In genomic region chr14:8641650-8642279, GRCm38 (mm10) we compare ENCODE assay signal across 11 mouse cellular contexts. TPM values are rescaled to one million over a fixed set of nuclear protein-coding genes. Genes with fewer than 3 reads are reported as not detected.
DNase-seq lines count a peak whose midpoint lies in the region; ATAC-seq and TF ChIP-seq lines count a peak whose summit lies in the region.
"Had no signal": no experiment of that assay in that cellular context is flagged by ENCODE, and none has a peak within 500 bp of the region (broad histone marks: within the 10 kb centered on the region; RNA-seq: fewer than 3 reads in every experiment).

No protein-coding gene starts in this region.

- H3K4me1 ChIP-seq in heart, embryonic 16.5 days (ENCODE audit: control insufficient read depth, insufficient read depth, low read length), result no peaks in the 10 kb centered on the region
- H3K4me1 ChIP-seq in kidney, embryonic 14.5 days (ENCODE audit: control insufficient read depth, insufficient read depth, low read length), result no peaks in the 10 kb centered on the region
- H3K4me1 ChIP-seq: liver, embryonic 15.5 days had no signal

- DNase-seq in heart, postnatal 4 days, result no peak
- peak; percentile 49 for DNase-seq in naive thymus-derived CD4-positive, alpha-beta T cell, adult 2 months (ENCODE audit: low read depth)
- no peak for DNase-seq in gastrocnemius, postnatal 14 days
- DNase-seq in left cerebral cortex, adult 2 months (ENCODE audit: extremely low spot score in 1 of 2, low spot score in 2 of 2), result no peak
- no peak for DNase-seq in frontal cortex, postnatal 25 days (ENCODE audit: low spot score in 2 of 2)
- DNase-seq: layer of hippocampus, postnatal 36 days had no signal

- no peak overlapping the region for H3K9ac ChIP-seq in heart, embryonic 16.5 days (ENCODE audit: low read length)
- no peak overlapping the region for H3K9ac ChIP-seq in kidney, embryonic 14.5 days (ENCODE audit: low read depth, low read length)
- H3K9ac ChIP-seq: liver, embryonic 15.5 days had no signal

- WGBS in heart, embryonic 16.5 days, result 58% methylated on average over 9 of the region's 9 CpGs
- 71% methylated on average over 9 of the region's 9 CpGs for WGBS in kidney, embryonic 14.5 days

- H3K27me3 ChIP-seq in heart, embryonic 16.5 days (ENCODE audit: control insufficient read depth, insufficient read depth, low read length), result no peaks in the 10 kb centered on the region
- H3K27me3 ChIP-seq in kidney, embryonic 14.5 days (ENCODE audit: control insufficient read depth, insufficient read depth, low read length), result no peaks in the 10 kb centered on the region
- H3K27me3 ChIP-seq: liver, embryonic 15.5 days had no signal

- no peaks in the 10 kb centered on the region for H3K9me3 ChIP-seq in heart, embryonic 16.5 days (replicated peaks; ENCODE audit: control insufficient read depth, low read length)
- no peaks in the 10 kb centered on the region for H3K9me3 ChIP-seq in kidney, embryonic 14.5 days (ENCODE audit: control insufficient read depth, low read length)
- H3K9me3 ChIP-seq: liver, embryonic 15.5 days had no signal

- no peak overlapping the region for H3K4me3 ChIP-seq in heart, embryonic 16.5 days (ENCODE audit: low read length)
- H3K4me3 ChIP-seq in kidney, embryonic 14.5 days (ENCODE audit: low read length), result no peak overlapping the region
- no peak overlapping the region for H3K4me3 ChIP-seq in left cerebral cortex, adult 2 months
- H3K4me3 ChIP-seq: liver, embryonic 15.5 days had no signal

- H3K27ac ChIP-seq in heart, embryonic 16.5 days (ENCODE audit: low read length), result peak overlapping the region; percentile 53
- no peak overlapping the region for H3K27ac ChIP-seq in kidney, embryonic 14.5 days (ENCODE audit: low read depth, low read length)
- H3K27ac ChIP-seq in left cerebral cortex, adult 2 months, result no peak overlapping the region
- H3K27ac ChIP-seq: hindbrain, postnatal 0 days; liver, embryonic 15.5 days had no signal

- peak; percentile 37; the same call in 1 of the 2 replicates for ATAC-seq in heart, embryonic 16.5 days (replicated peaks; ENCODE audit: extremely low read depth, insufficient read depth, low FRiP score)
- ATAC-seq in common myeloid progenitor, adult 5-6 weeks (replicated peaks; ENCODE audit: low read depth, poor library complexity, severe bottlenecking), result peak; percentile 89
- ATAC-seq in kidney, embryonic 14.5 days (ENCODE audit: low FRiP score, low TSS enrichment), result peak; percentile 43; the same call in 1 of the 2 replicates
- ATAC-seq: hindbrain, postnatal 0 days had no signal

- intact Hi-C loops in gastrocnemius, postnatal 14 days (cut with DNase I; ENCODE audit: low total_unique reads), result no loop called here
- intact Hi-C loops in left cerebral cortex, adult 2 months (cut with DNase I), result no loop called here

- H3K36me3 ChIP-seq in heart, embryonic 16.5 days (ENCODE audit: control insufficient read depth, insufficient read depth), result no peaks in the 10 kb centered on the region
- H3K36me3 ChIP-seq in kidney, embryonic 14.5 days (ENCODE audit: control insufficient read depth, insufficient read depth, low read length), result no peaks in the 10 kb centered on the region
- H3K36me3 ChIP-seq: liver, embryonic 15.5 days had no signal

- TF ChIP-seq CTCF in left cerebral cortex, adult 2 months (IDR thresholded peaks at IDR 0.05), result no peak

- no peak overlapping the region for H3K4me2 ChIP-seq in heart, embryonic 16.5 days (ENCODE audit: low read depth, low read length)
- H3K4me2 ChIP-seq in kidney, embryonic 14.5 days (replicated peaks; ENCODE audit: low read depth, low read length), result no peak overlapping the region
- H3K4me2 ChIP-seq: liver, embryonic 15.5 days had no signal

RNA-seq across cellular contexts. Expression of gene 4930452B06Rik, which starts 24.3 kb away (rescaled TPM):
- polyA plus RNA-seq in heart, embryonic 16.5 days (2015; fragmentation: Nextera tagmentation; extraction: Ambion mirVana), result 18.5 and 20.0 TPM in 2 replicates
- total RNA-seq in heart, postnatal 4 days (2021), result 10 to 100 TPM; 15.2 to 15.7 TPM
- total RNA-seq in common myeloid progenitor, adult 5-6 weeks (2017), result 0.05 and 0.82 TPM in 2 replicates
- polyA plus RNA-seq in kidney, embryonic 14.5 days (2014; fragmentation: Nextera tagmentation; extraction: Ambion mirVana), result 8.6 and 11.8 TPM in 2 replicates
- under 1 TPM; 0.55 to 0.62 TPM for total RNA-seq in gastrocnemius, postnatal 14 days (2021)
- total RNA-seq in left cerebral cortex, adult 2 months (2021), result 10 to 100 TPM in 1 of 2 experiments, 1 to 10 TPM in 1; 9.4 to 10.3 TPM

Comparison
In these comparisons a context has a peak if more than half of its experiments do, and no peak if none do; other contexts are left out.
1. ATAC-seq: peak in every context shown above with its lines; median percentile 89 in common myeloid progenitor, adult 5-6 weeks; 43 in kidney, embryonic 14.5 days; 37 in heart, embryonic 16.5 days.